Mouse (Mus musculus): ENCODE results near the gene Trip10.

DNA sequence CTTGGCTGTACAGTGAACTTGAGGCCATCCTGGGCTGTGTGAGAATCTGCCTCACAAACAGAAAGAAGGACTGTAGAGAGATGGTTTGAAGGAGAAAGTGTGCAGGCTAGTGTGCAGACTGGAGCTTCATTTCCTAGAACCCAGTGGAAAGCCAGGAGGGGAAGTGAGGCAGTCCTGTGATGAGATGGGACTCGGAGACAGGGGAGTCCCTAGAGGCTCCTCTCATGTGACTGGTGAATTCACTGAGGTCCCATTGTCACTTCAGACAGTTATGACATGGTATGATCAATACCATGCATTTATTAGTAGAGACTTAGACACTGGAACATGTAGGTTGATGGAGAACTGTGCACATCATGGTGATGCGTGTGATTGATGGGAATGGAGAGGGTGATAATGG is 43.0 kb downstream of the Trip10 start:
- no peak for TF ChIP-seq GATA1 (IDR thresholded peaks at IDR 0.05; ENCODE audit: borderline replicate concordance, low read length)
- no peak for TF ChIP-seq CTCF (IDR thresholded peaks at IDR 0.05; ENCODE audit: low read depth, low read length)
- no peak for TF ChIP-seq TAL1 (conservative IDR thresholded peaks at IDR 0.05; ENCODE audit: low read depth, low read length)
- TF ChIP-seq POLR2AphosphoS5 (IDR thresholded peaks at IDR 0.05; ENCODE audit: insufficient replicate concordance, low read depth, low read length): no peak
